Mouse (Mus musculus) G1E (cell line): ENCODE results near the gene Rnf141.

ENCODE experiments used
- CTCF ChIP-seq: IDR thresholded peaks from 2 replicates; pipeline ENCODE4 v1.5.1; 2012; ENCODE audit warnings: low read depth, low read length, inconsistent platforms, mixed read lengths
- GATA1 ChIP-seq: IDR thresholded peaks from 2 replicates; pipeline ENCODE4 v1.6.1; 2012; ENCODE audit warnings: borderline replicate concordance, low read length, inconsistent platforms, mixed read lengths
- GATA2 ChIP-seq: IDR thresholded peaks from 2 replicates; pipeline ENCODE4 v1.6.1; 2012; ENCODE audit warnings: low read depth, low read length, inconsistent platforms, borderline replicate concordance
- POLR2AphosphoS5 ChIP-seq: IDR thresholded peaks from 2 replicates; pipeline ENCODE4 v1.6.1; 2012; ENCODE audit warnings: low read depth, low read length, inconsistent platforms; ENCODE audit not compliant: insufficient replicate concordance
- TAL1 ChIP-seq: conservative IDR thresholded peaks from 2 replicates; pipeline ENCODE4 v1.6.1; 2012; ENCODE audit warnings: low read depth, low read length, inconsistent platforms, mixed read lengths

DNA sequence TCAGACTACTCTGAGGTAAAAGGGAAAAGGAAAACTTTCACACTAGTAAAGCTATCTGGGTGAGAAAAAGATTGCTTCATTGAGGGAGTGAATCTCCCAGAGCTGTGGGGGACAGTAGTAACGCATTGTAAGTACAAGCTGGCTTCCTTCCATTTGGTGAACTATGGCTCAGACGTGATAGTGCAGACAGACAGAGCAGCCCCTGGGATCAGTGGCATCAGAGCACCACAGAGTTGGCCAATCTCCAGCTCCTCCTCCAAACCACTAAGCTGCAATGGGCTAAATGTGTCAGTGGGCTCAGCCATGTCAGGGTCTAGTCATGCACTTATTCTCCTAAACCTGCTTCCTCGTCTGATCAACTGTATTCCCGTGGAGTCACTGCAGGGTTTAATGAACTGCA, 20.7 kb downstream of the Rnf141 start:
- TF ChIP-seq GATA2 (no peak), CTCF (no peak), POLR2AphosphoS5 (no peak), GATA1 (no peak), TAL1 (no peak)
